Mouse (Mus musculus): ENCODE results near the gene Dffa.
"Not testable (repeated sequence)": the region's sequence is repeated elsewhere in the genome, so short reads cannot be mapped to it uniquely, and the experiment has no call there.

Dffa gene

GRCm38 (mm10) chr4:149149611-149150010 lies 45.7 kb downstream of the Dffa start:
- peak; percentile 53 to 67 for DNase-seq

- peak in 1 of 2 experiments; percentile 49 for DNase-seq
Observed at GRCm38 (mm10) chr4:149150256-149150655, 46.3 kb downstream of the Dffa start.

- DNase-seq = no peak
Observed at GRCm38 (mm10) chr4:149150721-149151120, 46.8 kb downstream of the Dffa start.

GRCm38 (mm10) chr4:149154859-149155258 lies 50.9 kb downstream of the Dffa start:
- DNase-seq = no peak

GRCm38 (mm10) chr4:149155711-149156110 lies 51.8 kb downstream of the Dffa start:
- no peak for DNase-seq

GRCm38 (mm10) chr4:149157415-149157973 lies 53.5 kb downstream of the Dffa start:
- no peak for DNase-seq

- no peak for DNase-seq
Observed at GRCm38 (mm10) chr4:149159203-149159602, 55.3 kb downstream of the Dffa start.

- no peak for DNase-seq
Observed at GRCm38 (mm10) chr4:149159891-149160290, 55.9 kb downstream of the Dffa start.

- no peak for DNase-seq
Observed at GRCm38 (mm10) chr4:149161166-149161565, 57.2 kb downstream of the Dffa start.

- DNase-seq = no peak
Observed at GRCm38 (mm10) chr4:149163196-149163595, 59.2 kb downstream of the Dffa start.

GRCm38 (mm10) chr4:149164150-149164549 lies 60.2 kb downstream of the Dffa start:
- no peak for DNase-seq

- peak; percentile 98 to 99 for DNase-seq
Observed at GRCm38 (mm10) chr4:149166215-149166946, 62.4 kb downstream of the Dffa start, which contains the start of gene Pgd. TSS of gene Pgd (minus strand) at chr4:149166771.

- DNase-seq = peak; percentile 50 to 61
Observed at GRCm38 (mm10) chr4:149166957-149167611, 63.1 kb downstream of the Dffa start.

- DNase-seq = no peak
Observed at GRCm38 (mm10) chr4:149168016-149168415, 64.1 kb downstream of the Dffa start.

GRCm38 (mm10) chr4:149169926-149170325 lies 66.0 kb downstream of the Dffa start:
- DNase-seq = not testable (repeated sequence)

Data from kidney, postnatal 4 days (tissue).